Mouse (Mus musculus) layer of hippocampus, adult 18-20 months (tissue): ENCODE data around the gene Dyx1c1. TPM values are rescaled to one million over a fixed set of nuclear protein-coding genes. Genes with fewer than 3 reads are reported as not detected.
A peak's percentile ranks its signal among the peaks of the same experiment; 100 is the strongest.

Experiments used
- DNase-seq, 2 experiments: peaks; one replicate each; pipeline ENCODE4 v3.0.0; 2022; ENCODE audit warnings: low spot score in 2 of 2
- long read RNA-seq: library from polyadenylated mRNA; stranded (forward); transcript quantifications from one replicate; pipeline ENCODE4 v2.0.0, GENCODE M21; 2021
- total RNA-seq, 2 experiments: library from RNA; stranded (reverse); gene quantifications; 2 replicates each; pipeline ENCODE4 v1.2.3; 2021

Dyx1c1 gene
- 1 to 10 TPM; 3.2 to 3.7 TPM for total RNA-seq
- long read RNA-seq, partial matches to known transcripts, result 0 of 3 reads
- long read RNA-seq, other reads (novel, unspliced or antisense), result 2 of 3 reads

GRCm38 (mm10) chr9:72958521-72959450 lies at the start of gene Dyx1c1, which contains the start of gene Gm44503:
Dyx1c1 (plus strand) TSS chr9:72958785.
Gm44503 (plus strand) TSS chr9:72958852.
- DNase-seq, result peak; percentile 35 to 75

- DNase-seq, result no peak
Observed at GRCm38 (mm10) chr9:72911381-72911780, 47.2 kb upstream of the Dyx1c1 start.

- no peak for DNase-seq
Observed at GRCm38 (mm10) chr9:72913551-72913950, 45.0 kb upstream of the Dyx1c1 start.

GRCm38 (mm10) chr9:72915728-72916127 lies 42.9 kb upstream of the Dyx1c1 start:
- no peak for DNase-seq

DNA sequence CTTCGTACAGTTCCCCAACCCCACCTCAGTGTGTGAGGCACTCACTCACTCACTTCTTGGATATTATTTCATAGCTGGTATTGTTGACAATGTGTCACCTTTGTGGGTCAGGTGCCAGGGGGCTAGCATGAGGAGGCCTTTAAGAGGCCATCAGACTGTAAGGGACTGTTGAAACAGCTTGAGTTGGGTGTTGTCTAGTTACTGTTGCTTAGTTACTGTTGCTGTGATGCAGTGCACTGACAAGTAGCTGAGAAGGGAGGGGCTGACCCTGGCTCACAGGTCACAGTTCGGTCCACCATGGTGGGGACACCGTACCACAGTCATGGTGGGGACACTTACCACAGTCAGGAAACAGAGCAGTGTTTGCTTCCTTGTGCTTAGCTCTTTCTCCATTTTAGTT lies 35.5 kb upstream of the Dyx1c1 start:
- DNase-seq, result no peak

DNA sequence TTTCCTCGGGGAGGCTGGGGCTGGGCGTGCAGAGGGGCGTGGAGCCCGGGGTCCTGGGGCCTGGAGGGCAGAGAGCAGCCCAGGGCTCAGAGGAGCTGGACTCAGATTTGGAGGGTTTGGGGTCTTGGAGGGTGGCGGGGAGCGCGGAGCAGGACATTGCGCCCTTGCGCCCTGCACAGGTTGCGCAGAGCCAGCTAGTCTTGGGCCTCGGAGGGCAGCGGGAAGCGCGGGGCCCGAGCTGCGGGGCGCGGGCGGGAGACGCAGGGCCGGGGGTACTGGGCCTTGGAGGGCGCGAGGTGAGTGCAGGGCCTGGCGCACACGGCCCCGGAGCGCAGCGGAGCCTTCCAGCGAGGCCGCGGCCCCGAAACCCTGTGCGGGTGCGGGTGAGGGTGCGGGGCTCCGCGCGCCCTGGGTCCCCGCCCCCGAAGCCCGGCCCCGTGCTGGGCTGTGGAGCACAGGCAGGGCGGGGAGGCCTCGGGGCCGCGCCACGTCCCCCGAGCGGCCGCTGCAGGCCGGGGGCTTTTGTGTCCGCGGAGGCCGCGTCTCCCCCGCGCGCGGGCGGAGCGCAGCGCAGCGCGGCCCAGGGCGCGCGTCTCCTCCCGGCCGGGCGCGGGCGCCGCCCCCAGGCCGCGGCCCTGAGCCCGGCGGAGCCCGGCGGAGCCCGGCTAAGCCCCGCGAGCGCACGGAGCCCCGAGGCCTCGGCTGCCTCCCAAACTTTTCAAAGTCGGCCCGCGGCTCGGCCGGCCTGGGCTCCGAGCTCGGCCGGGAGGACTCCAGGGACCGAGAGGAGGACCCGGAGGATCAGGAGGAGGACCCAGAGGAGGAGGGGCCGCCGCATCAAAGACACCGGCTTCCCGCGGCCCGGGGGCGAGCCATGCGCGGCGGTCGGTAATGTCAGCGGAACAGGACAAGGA lies 33.3 kb upstream of the Dyx1c1 start, which contains the start of gene Pygo1:
Gene Pygo1 (plus strand): TSS at position 625 of the 914 bp plus-strand sequence.
- DNase-seq, result peak; percentile 37 to 44

- DNase-seq, result no peak
Observed at GRCm38 (mm10) chr9:72925935-72926258, 32.7 kb upstream of the Dyx1c1 start.

DNA sequence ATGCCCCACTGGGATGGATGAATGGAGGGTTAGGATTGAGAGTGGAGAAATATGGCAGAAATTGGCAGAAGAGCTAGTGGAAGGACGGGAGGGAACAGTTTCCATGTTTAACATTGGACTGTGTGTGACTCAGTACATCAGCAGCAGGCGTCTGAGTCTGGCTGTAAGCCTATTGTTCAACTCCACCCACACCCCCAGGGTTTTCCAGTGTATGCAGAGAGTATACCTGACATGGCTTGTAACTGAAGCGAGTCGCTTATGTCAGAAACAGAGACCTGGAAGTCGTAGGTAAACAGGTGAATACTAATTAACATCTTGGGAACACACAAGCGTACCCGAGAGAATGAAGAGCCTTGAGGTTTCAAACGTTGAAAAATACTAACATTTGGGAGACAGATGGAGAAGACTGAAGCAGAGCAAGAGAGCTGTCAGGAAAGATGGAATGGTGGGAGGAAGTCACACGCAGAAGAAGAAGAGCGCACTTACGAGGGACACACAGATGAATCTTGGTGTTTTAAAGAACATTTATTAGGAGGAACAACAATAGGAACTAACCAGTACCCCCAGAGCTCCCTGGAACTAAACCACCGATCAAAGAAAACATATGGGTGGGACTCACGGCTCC lies 27.3 kb upstream of the Dyx1c1 start:
- DNase-seq, result peak; percentile 80 to 92

DNA sequence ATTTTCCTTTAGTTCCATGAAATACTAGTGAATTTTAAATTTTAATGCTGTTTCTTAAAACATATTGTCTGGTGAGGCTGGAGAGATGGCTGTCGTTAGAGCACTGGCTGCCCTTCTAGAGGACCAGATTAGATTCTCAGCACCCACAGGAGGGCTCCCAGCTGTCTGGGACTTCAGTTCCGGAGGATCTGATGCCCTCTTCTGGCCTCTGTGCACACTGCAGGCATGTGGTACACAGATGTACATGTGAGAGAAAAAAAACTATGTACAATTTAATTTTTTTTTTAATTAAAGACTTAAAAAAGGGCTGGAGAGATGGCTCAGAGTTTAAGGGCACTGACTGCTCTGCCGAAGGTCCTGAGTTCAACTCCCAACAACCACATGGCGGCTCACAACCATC lies 23.3 kb upstream of the Dyx1c1 start:
- DNase-seq, result no peak

DNA sequence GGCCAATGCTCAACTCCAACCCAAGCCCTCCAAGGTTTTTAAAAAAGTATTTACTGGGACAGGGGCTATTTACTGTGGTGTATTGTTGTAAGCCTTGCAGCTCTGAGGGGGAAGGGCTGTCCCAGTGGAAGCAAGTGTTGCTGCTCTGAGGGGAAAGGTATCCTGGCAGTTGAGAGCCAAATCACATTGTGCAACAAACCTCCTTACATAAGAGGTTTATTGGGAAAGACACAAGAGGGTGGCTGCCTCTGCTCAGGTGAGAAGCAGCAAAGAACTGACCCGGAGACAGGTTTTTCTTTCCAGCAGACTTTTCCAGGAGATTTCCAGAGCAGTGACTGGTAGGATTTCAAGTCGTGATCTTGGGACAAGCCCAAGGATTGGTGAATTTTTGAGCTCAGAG lies 22.3 kb upstream of the Dyx1c1 start:
- DNase-seq, result no peak

DNA sequence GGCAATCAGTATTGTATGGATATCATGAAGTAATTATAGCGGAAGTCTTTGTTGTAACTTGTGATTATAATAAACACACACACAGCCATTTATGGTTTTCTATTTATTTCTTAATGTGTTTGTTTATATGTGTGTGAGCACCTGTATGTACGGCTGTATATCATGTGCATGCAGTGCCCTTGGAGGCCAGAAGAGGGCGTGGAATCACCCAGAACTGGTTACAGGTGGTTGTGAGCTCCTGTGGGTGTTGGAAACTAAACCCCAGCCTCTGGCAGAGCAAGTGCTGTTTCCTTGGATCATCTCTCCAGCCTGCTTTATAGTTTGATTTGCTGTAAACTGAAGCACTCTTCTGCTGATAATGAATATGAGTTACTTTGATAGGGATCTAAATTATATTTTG lies 15.2 kb upstream of the Dyx1c1 start:
- no peak for DNase-seq

GRCm38 (mm10) chr9:72944286-72944685 lies 14.3 kb upstream of the Dyx1c1 start:
- no peak for DNase-seq

DNA sequence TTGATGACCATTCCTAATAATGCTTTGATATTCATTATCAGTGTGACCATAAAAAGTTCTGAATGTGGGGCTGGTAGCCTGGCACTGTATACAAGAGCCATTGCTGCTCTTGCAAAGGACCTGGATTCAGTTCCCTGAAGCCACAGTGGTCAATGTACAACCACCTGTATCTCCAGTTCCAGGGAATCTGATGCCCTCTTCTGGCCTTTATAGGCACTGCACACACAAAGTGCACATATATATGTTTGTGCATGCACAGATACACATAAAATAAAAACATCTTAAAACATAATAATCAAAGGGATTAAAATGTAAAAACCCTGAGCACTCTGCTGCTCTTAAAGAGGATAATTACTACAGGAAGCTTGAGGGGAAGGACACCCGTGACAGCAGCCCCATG lies 11.6 kb upstream of the Dyx1c1 start:
- no peak for DNase-seq

DNA sequence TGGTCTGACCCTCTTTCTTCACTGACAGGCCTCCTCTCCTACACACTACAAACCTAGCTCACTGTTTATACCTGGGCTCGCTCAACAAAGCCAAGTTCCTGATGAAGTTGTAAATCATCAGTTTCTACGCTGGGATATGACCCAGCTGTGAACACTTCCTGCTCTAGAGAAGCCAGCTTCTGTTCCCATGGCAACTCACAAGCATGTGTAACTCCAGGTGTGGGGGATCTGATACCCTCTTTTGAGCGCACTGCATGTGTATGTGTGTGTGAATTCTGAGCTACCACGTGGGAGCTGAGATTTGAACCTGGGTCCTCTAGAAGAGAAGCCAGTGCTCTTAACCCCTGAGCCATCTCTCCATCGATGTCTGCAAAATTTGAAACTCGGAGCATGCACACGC lies 9.0 kb upstream of the Dyx1c1 start:
- no peak for DNase-seq

DNA sequence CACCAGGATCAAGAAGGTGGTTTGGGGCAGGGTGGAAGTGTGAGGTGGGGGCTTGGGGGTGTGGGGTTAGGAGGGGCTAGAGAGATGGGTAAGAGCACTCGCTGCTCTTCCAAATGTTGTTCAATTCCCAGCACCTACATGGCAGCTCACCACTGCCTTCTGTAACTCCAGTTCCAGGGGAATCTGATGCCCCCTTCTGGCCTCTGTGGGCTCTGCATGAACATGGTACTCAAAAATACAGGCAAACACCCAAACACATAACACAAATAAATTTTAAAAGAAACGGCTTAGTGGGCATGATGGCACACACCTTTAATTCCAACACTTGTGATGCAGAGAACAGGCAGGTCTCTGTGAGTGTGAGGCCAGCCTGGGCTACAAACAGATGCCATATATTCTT lies 3.8 kb upstream of the Dyx1c1 start:
- no peak for DNase-seq

DNA sequence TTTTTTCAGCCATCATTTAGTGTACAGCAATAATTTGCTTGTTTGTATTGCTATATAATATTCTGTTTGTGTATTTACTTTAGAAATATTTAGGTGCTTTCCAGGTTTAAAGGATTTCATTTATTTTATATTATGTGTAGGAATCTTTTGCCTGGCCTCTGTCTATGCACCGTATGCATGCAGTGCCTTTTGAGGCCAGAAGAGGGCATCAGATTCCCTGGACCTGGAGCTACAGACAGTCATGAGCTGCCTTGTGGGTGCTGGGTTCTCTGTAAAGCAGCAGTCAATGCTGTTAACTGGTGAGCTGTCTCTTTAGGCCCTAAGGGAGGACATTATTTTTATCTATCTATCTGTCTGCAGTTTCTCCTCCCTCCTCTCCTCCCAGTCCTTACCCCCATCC lies 3.0 kb upstream of the Dyx1c1 start:
- DNase-seq, result peak in 1 of 2 experiments; percentile 76

- no peak for DNase-seq
Observed at GRCm38 (mm10) chr9:72961346-72961745, 2.8 kb downstream of the Dyx1c1 start.

DNA sequence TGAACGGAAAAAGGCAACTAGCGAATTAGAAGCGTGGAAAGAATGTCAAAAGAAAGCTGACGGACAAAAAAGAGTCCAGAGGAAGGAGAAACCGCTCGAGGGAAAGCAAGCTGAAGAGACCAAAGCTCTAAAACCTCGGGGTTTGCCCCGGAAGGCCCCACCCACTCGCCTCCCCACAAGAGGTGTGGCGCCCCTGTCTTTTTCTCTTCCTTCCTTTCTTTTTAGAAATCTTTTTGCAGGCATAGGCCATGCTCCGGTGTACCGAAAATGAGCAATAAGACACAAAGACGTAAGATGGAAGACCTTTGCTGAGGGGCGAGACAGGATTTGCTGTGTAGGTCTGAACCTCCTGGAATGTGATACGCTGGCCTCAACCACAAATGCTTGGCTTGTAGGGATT lies 3.4 kb downstream of the Dyx1c1 start:
- DNase-seq, result no peak

DNA sequence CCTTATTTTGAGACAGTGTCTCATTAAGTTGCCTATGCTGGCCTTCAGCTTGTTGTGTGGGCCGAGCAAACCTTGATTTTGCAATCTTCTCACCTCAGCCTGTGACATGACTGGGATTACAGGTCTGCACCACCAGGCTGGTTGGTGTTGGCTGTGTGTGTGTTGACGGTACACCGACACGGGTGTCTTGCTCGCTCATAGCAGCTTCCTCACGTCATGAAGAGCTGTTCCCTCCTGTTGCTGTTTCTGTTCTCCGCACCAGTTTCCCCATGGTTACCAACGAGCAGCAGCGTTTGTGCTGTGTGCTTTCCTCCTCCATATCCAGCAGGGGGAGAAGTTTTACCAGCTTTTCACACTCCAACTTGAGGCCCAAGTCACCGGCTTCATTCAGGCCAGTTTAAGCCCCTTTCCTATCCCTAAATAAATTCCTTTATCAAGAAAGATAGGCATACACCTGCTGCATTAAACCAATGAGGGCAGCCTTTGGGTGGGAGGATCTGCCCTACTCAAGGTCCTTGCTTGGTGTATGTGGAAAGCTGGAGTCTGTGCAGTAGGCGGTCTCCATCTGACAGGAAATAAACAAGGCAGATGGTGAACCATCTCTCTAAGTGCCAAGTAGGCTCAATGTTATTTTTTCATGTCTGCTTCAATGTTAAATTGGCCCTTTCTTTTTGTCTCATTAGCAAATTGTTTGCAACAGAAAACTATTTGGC lies 9.9 kb downstream of the Dyx1c1 start:
- DNase-seq, result peak; percentile 87 to 96

DNA sequence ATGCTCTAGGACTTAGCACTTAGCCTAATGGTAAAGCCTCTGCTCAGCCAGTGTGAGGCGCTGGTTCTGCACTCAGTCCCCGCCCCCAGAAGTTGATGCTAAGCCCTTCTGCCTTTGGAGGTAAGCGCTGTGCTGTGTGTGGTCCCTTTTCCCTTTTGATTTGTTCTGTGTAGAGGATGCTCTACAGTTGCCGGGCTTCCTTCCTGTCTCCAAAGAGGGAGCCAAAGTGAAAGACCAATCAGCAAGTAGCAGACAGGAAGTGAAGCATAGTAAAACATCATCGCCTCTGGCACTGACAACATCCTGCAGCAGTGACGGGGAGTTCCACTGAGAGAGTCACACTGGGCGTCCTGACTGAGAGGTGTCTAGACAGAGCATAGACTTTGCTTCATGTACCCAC lies 11.3 kb downstream of the Dyx1c1 start:
- DNase-seq, result no peak

DNA sequence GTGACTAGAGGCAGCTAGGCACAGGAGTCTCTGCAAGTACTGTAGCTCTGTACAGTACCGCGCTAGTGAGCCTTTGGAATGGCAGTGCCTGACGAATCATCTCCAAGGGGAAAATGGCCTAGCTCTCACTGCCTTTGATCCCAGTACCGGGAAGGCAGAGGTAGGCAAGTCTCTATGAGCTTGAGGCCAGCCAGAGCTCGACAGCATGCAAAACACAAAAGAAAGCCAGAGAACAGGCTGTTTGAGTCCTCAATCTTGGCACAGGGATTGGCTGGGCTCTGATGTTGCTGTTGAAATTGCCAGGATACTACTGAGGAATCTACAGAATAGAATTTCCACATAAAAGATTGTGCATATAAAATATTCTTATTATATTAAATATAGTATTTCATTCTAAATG lies 13.8 kb downstream of the Dyx1c1 start:
- DNase-seq, result peak in 1 of 2 experiments; percentile 54
